Mouse (Mus musculus) forebrain, embryonic 14.5 days (tissue): ENCODE data around the gene Map3k5. TPM values are rescaled to one million over a fixed set of nuclear protein-coding genes. Genes with fewer than 3 reads are reported as not detected.

Source experiments
- ATAC-seq: fragments of 200-750 bp; cut with Nextera tagmentation; 2 replicates; pipeline ENCODE4 v1.8.0; 2017; ENCODE audit warnings: mild to moderate bottlenecking, moderate library complexity
- DNase-seq: peaks from one replicate; pipeline ENCODE4 v3.0.0-alpha.2; 2015; ENCODE audit warnings: low spot score
- H3K27ac ChIP-seq: fragments of 300-500 bp; sonication (generic); 2 replicates; pipeline ENCODE4 v1.5.1; 2014; ENCODE audit warnings: low read depth, mild to moderate bottlenecking, control low read depth, low read length, moderate library complexity
- H3K27me3 ChIP-seq: fragments of 300-500 bp; sonication (generic); replicated peaks from 2 replicates; pipeline ENCODE4 v1.6.1; 2014; ENCODE audit warnings: low read length, control low read depth, mixed read lengths; ENCODE audit not compliant: control insufficient read depth, insufficient read depth
- H3K36me3 ChIP-seq: fragments of 300-500 bp; sonication (generic); 2 replicates; pipeline ENCODE4 v1.6.1; 2014; ENCODE audit warnings: low read length, control low read depth; ENCODE audit not compliant: control insufficient read depth, insufficient read depth
- H3K4me1 ChIP-seq: fragments of 300-500 bp; sonication (generic); 2 replicates; pipeline ENCODE4 v1.6.1; 2014; ENCODE audit warnings: antibody characterized with exemption, low read length, control low read depth; ENCODE audit not compliant: control insufficient read depth, insufficient read depth
- H3K4me2 ChIP-seq: fragments of 300-500 bp; sonication (generic); 2 replicates; pipeline ENCODE4 v1.6.1; 2014; ENCODE audit warnings: mild to moderate bottlenecking, control low read depth, low read length
- H3K4me3 ChIP-seq: fragments of 300-500 bp; sonication (generic); 2 replicates; pipeline ENCODE4 v1.5.1; 2014; ENCODE audit warnings: low read depth, low read length, control low read depth
- H3K9ac ChIP-seq: fragments of 300-500 bp; sonication (generic); 2 replicates; pipeline ENCODE4 v1.6.1; 2014; ENCODE audit warnings: mild to moderate bottlenecking, low read length, control low read depth, moderate library complexity
- H3K9me3 ChIP-seq: fragments of 300-500 bp; sonication (generic); replicated peaks from 2 replicates; pipeline ENCODE4 v1.6.1; 2016; ENCODE audit warnings: low read length, control low read depth, mixed read lengths; ENCODE audit not compliant: control insufficient read depth
- WGBS: fragments of 180-500 bp; shearing (Covaris S2); extraction: QIAGEN DNeasy Blood & Tissue Kit; methylation state at CpG from one replicate; pipeline ENCODE4 v1.1.7; 2014; 5-methylcytosine and 5-hydroxymethylcytosine counted together
- polyA plus RNA-seq: library from polyadenylated mRNA; unstranded; fragments of >200 nt; fragmentation: Nextera tagmentation; extraction: Ambion mirVana; gene quantifications from 2 replicates; pipeline ENCODE4 v1.2.1, GENCODE M21; 2014

Map3k5 gene
- polyA plus RNA-seq, 1 experiment from 2014 or later, result 0.72 TPM

DNA sequence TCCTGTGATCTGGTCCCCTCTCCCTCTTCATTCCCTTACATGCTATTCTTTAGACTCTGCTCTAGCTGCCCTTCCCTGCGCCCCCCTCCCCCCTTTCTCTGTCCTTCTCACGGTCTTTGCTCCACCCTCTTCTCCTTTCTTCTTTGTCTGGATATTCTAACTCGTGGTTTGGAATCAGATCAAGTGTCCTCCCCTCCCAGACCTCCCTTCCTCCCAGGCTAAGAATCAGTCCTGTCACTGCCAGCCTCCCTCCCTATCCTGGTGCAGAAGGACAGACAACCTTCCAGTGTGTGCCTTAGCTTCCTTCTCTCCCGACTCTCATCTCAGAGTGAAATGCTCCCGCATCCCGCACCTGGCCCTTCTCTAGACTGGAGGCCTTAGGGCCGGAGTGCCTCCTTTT, 241.8 kb downstream of the Map3k5 start:
- H3K27ac ChIP-seq, result no peak overlapping the region
- no peak for ATAC-seq
- H3K4me2 ChIP-seq, result no peak overlapping the region
- no peak for DNase-seq
- H3K27me3 ChIP-seq, result no peaks in the 10 kb centered on the region
- no peak overlapping the region for H3K4me3 ChIP-seq
- peaks cover 6% of the 10 kb centered on the region for H3K4me1 ChIP-seq
- no peak overlapping the region for H3K9ac ChIP-seq
- no peaks in the 10 kb centered on the region for H3K9me3 ChIP-seq
- WGBS, result 59% methylated on average over 7 of the region's 7 CpGs
- H3K36me3 ChIP-seq, result no peaks in the 10 kb centered on the region

DNA sequence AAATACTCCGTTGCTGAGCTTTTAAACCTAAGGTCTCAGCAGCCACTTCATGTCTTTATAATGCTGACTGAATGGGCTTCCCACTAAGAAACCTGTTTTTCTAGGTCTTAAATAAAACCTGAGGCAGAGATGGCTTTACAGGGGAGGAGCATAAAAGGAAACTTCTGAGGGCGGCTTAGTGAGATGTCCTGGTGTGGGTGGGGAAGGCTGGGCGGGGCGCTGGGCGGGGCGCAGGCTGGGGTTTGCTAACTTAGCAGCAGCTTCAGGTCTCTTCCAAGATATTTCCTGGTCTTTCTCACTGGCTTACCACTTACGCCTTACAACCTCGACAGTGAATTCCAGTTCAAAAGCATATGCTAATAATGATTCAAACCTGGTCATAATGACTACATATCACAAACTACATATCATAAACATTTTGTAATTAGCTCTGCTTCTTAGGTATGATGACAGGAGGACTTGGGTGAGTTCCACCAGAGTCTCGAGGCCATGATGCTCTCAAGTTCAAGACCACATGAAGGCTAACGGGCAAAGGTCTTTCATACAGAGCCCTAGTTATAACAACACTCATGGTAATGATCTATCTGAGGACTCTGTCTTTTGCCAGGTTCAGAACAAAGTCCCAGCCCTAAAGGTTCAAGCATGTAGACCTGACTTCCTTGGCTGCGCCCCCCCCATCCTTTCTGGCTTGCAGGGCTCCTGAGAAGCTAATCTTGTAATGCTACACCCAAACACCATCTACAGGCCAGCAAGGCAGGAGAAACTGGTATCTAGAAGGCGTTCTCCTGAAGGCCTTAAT, 244.7 kb downstream of the Map3k5 start:
- Histone ChIP-seq H3K4me3 (no peak overlapping the region), H3K36me3 (no peaks in the 10 kb centered on the region), H3K27ac (no peak overlapping the region), H3K4me1 (no peaks in the 10 kb centered on the region), H3K9ac (no peak overlapping the region), H3K27me3 (no peaks in the 10 kb centered on the region), H3K4me2 (no peak overlapping the region), H3K9me3 (no peaks in the 10 kb centered on the region)
- no peak for ATAC-seq
- no peak for DNase-seq
- WGBS, result 40% methylated on average over 12 of the region's 12 CpGs

DNA sequence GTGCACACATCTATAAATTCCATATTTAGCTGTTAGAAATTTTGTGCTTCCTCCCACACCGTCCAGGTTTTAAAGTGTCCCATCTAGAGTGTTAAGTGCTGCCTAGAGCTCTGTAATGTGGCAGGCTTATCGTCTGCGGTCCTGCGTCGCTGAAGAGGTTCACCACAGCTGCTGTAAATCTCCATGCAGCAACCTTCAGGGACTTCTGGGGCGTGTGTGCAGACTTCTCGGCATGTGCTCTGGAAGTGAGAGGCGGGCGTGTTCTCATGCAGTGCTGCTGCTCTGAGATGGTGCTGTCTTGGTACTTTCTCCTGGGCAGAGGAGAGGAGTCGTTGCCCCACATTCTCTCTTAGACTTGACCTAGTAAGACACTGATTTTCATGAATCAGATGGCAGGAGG, 246.9 kb downstream of the Map3k5 start:
- 67% methylated on average over 10 of the region's 10 CpGs for WGBS
- Histone ChIP-seq H3K27ac (no peak overlapping the region), H3K27me3 (no peaks in the 10 kb centered on the region), H3K36me3 (no peaks in the 10 kb centered on the region), H3K4me1 (no peaks in the 10 kb centered on the region), H3K4me2 (no peak overlapping the region), H3K4me3 (no peak overlapping the region), H3K9me3 (no peaks in the 10 kb centered on the region), H3K9ac (no peak overlapping the region)
- DNase-seq (no peak), ATAC-seq (no peak)

DNA sequence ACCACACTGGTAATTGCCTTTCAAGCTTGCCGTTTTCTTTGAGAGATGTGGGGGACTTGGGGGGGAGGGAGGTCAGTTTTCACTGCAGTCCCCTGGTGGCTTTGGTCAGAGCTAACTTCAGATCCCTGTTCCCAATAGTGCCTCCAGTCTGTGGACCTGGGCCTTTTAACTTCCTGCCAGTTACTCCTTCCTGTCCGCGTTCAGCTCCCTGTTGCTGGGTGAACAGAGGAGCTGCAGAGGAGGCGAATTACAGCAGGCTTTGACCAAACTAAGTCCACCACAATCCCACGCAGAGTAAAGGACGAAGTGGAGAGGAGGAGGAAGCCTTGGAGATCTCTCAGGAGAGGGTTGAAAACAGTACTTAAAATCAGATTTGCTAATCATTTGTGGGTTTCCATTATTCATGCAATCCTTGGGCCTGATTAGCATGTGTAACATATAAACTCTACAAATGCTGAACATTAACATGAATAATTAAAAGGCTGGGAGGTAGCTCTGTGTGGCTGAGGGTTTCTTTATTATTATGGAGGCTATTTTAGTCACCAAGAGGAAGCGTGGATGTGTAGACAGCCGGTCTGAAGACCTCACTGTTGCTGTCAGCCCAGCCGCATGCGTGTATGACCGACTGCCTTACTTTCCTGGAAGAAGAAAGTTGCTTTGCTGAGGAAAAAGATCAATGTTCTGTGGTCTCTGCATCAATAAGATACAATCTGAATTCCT, 247.6 kb downstream of the Map3k5 start:
- H3K36me3 ChIP-seq, result no peaks in the 10 kb centered on the region
- no peak overlapping the region for H3K27ac ChIP-seq
- no peaks in the 10 kb centered on the region for H3K27me3 ChIP-seq
- no peaks in the 10 kb centered on the region for H3K4me1 ChIP-seq
- peak; percentile 42; the same call in 1 of the 2 replicates for ATAC-seq
- WGBS, result 46% methylated on average over 11 of the region's 11 CpGs
- DNase-seq, result no peak
- H3K4me2 ChIP-seq, result no peak overlapping the region
- no peak overlapping the region for H3K9ac ChIP-seq
- H3K4me3 ChIP-seq, result no peak overlapping the region
- H3K9me3 ChIP-seq, result no peaks in the 10 kb centered on the region

DNA sequence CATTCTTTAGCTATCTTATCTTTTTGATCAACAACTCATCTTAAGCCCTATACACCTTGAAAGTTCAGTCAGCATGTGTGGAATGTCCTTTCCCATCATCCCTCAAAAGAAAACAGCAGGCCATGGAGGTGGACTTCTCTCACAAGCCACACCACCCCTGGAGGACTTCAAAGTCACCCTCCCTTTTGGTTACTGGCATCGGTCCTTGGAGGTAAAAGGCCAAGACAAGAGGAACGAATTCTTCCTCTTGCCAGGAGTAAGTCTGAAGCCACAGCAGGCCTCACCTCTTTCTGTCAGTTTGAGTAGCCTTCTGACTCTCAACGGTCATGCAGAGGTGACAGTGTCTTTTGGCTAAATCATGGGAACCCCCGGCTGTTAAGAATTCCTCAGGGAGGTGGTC, 250.1 kb downstream of the Map3k5 start:
- no peaks in the 10 kb centered on the region for H3K9me3 ChIP-seq
- no peaks in the 10 kb centered on the region for H3K27me3 ChIP-seq
- no peak overlapping the region for H3K27ac ChIP-seq
- H3K4me1 ChIP-seq, result no peaks in the 10 kb centered on the region
- ATAC-seq (no peak), DNase-seq (no peak)
- H3K36me3 ChIP-seq, result no peaks in the 10 kb centered on the region
- no peak overlapping the region for H3K9ac ChIP-seq
- 86% methylated on average over 4 of the region's 4 CpGs for WGBS
- no peak overlapping the region for H3K4me3 ChIP-seq
- no peak overlapping the region for H3K4me2 ChIP-seq

DNA sequence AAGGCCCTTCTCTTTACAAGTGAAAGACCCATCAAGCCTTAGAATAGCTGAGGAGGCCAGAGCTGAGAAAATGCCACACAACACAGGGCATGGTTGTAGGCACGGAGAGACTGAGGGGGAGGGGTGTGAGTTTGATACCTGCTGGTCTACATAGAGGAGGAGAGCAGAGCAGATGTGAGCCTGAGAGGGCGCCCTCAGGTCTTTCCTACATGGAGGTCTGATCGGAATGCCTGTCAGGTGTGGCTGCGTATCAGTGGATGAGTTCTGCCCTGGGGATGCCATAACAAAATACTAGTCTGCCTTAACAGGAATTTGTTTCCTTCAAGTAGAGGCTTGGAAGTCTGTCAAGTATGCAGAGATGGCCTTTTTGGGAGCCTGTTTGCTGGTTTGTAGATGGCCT, 251.0 kb downstream of the Map3k5 start:
- no peak overlapping the region for H3K27ac ChIP-seq
- no peaks in the 10 kb centered on the region for H3K36me3 ChIP-seq
- H3K4me3 ChIP-seq, result no peak overlapping the region
- 86% methylated on average over 4 of the region's 4 CpGs for WGBS
- ATAC-seq, result no peak
- no peak overlapping the region for H3K9ac ChIP-seq
- H3K9me3 ChIP-seq, result no peaks in the 10 kb centered on the region
- DNase-seq, result no peak
- no peaks in the 10 kb centered on the region for H3K27me3 ChIP-seq
- no peaks in the 10 kb centered on the region for H3K4me1 ChIP-seq
- H3K4me2 ChIP-seq, result no peak overlapping the region

DNA sequence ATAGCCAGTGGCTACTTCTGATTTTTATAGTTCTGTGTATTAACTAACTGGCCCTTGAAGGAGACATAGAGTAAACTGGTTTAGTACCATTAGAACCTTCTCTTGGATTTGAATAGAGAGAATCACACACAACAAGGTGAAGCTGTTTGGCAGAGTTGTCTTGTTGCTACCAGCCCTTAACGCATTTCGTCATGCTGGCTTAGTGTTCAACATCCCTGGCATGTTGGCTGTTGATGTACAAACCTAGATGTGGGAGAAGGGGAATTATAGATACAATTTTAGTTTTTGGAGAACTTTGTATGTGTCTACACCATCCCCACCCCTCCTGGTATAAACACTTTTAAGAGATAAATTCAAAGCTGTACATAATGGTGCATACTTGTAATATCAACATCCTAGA, 251.5 kb downstream of the Map3k5 start:
- Histone ChIP-seq H3K27me3 (no peaks in the 10 kb centered on the region), H3K4me3 (no peak overlapping the region), H3K9ac (no peak overlapping the region), H3K4me1 (no peaks in the 10 kb centered on the region), H3K27ac (no peak overlapping the region), H3K36me3 (no peaks in the 10 kb centered on the region), H3K4me2 (no peak overlapping the region), H3K9me3 (no peaks in the 10 kb centered on the region)
- 91% methylated on average over 2 of the region's 2 CpGs for WGBS
- DNase-seq (no peak), ATAC-seq (no peak)

DNA sequence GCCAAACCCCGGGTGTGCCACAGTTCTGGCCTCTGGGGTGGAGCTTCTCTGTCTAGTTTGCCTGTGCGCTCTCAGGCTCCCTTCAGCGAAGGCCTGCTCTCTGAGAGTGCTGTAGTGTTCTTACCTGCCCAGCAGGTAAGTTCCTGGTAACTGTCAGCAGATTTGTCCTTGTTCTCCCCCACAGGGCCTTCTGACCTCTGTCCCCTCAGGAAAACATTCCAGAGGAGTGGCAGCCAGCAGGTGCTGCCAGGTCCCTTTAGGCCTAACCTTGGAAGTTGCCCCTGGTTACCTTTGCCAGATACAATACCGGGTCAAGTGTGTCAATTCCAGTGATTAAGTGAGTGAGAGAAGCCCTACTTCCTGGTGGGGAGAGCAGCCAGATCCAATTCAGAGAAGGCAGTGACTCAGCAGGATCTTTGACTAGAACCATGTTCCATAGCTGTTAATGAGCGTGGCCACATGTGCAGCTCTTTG, 252.6 kb downstream of the Map3k5 start:
- no peaks in the 10 kb centered on the region for H3K27me3 ChIP-seq
- H3K36me3 ChIP-seq, result no peaks in the 10 kb centered on the region
- ATAC-seq, result no peak
- no peak overlapping the region for H3K9ac ChIP-seq
- H3K4me1 ChIP-seq, result no peaks in the 10 kb centered on the region
- 85% methylated on average over 5 of the region's 5 CpGs for WGBS
- no peak overlapping the region for H3K4me2 ChIP-seq
- no peak overlapping the region for H3K27ac ChIP-seq
- no peaks in the 10 kb centered on the region for H3K9me3 ChIP-seq
- no peak overlapping the region for H3K4me3 ChIP-seq
- DNase-seq, result no peak

DNA sequence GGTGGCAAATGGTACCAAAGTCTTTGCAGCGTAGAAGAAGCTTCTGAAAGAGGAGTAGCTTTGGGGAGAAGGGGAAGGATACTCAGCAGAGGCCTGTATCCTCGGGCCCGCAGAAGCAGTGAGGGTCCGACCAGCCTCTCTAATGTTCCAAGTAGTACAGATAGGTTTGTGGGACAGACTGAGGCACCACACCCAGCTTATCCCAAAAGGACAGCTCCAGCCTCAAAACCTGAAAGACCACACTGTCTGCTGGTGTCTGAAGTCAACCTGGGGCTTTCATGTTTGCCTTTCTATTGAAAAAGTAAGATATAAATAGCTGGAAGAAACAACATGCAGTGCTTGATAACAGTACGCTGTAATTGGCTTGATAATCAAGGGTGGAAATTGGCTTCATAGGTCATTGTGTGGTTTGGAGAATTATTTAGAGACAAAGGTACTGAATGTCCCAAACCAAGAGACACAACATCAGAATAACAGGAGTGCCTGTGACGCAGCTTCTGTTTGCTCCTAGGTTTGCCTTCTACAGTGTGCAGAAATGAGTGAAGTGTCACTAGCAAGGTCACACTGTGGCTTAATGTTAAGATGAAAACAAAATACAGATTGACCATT, 256.0 kb downstream of the Map3k5 start:
- no peaks in the 10 kb centered on the region for H3K9me3 ChIP-seq
- WGBS, result 91% methylated on average over 6 of the region's 6 CpGs
- H3K4me1 ChIP-seq, result no peaks in the 10 kb centered on the region
- ATAC-seq, result no peak
- H3K27ac ChIP-seq, result no peak overlapping the region
- no peak overlapping the region for H3K9ac ChIP-seq
- H3K4me2 ChIP-seq, result no peak overlapping the region
- H3K27me3 ChIP-seq, result no peaks in the 10 kb centered on the region
- DNase-seq, result no peak
- H3K4me3 ChIP-seq, result no peak overlapping the region
- H3K36me3 ChIP-seq, result no peaks in the 10 kb centered on the region
